Mouse (Mus musculus): ENCODE results near the gene Hcn4.

DNA sequence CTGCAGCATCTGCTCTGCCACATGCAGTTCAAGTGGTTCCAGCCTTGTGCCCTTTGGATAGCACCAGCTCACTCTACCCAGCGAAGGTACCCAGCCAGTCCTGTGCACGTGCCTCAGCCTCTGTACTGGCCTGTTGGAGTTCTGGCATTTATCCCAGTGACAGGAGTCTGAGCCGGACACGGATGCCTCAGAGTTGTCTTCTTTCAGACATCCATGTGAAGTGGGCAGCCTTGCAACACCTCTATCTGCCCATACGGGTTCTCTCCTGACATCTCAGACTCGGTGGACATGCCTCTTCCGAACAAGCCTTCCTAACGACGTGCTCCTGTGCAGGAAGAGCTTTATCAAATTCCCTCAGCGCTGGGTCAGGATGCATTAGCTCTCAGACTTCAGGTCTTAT lies 47.9 kb downstream of the Hcn4 start:
- TF ChIP-seq CTCF (IDR thresholded peaks at IDR 0.05; ENCODE audit: insufficient read depth, low read length) (no peak), POLR2A (IDR thresholded peaks at IDR 0.05; ENCODE audit: borderline replicate concordance, extremely low read depth, low read depth, low read length) (no peak)
